Comparison of ENCODE assay signal across 8 mouse cellular contexts in genomic region chr15:99723120-99723514, GRCm38 (mm10). TPM values are rescaled to one million over a fixed set of nuclear protein-coding genes. Genes with fewer than 3 reads are reported as not detected.
DNase-seq lines count a peak whose midpoint lies in the region; ATAC-seq and TF ChIP-seq lines count a peak whose summit lies in the region.

No protein-coding gene starts in this region.

- peaks cover 43% of the 10 kb centered on the region for H3K4me1 ChIP-seq in heart, embryonic 10.5 days
- peaks cover 74% of the 10 kb centered on the region for H3K4me1 ChIP-seq in E14TG2a.4 (replicated peaks; ENCODE audit: low read depth, low read length)
- H3K4me1 ChIP-seq in embryonic facial prominence, embryonic 15.5 days, result peaks cover 30% of the 10 kb centered on the region
- H3K4me1 ChIP-seq in liver, embryonic 11.5 days (replicated peaks; ENCODE audit: control insufficient read depth, insufficient read depth, low read length), result peaks cover 31% of the 10 kb centered on the region

- H3K36me3 ChIP-seq in heart, embryonic 10.5 days, result peaks cover 41% of the 10 kb centered on the region
- H3K36me3 ChIP-seq in E14TG2a.4 (ENCODE audit: insufficient read depth, low read length), result peaks cover 9% of the 10 kb centered on the region
- H3K36me3 ChIP-seq in embryonic facial prominence, embryonic 15.5 days, result peaks cover 11% of the 10 kb centered on the region
- H3K36me3 ChIP-seq in liver, embryonic 11.5 days (ENCODE audit: control insufficient read depth, insufficient read depth, low read length), result peaks cover 6% of the 10 kb centered on the region

- H3K27me3 ChIP-seq in heart, embryonic 10.5 days (ENCODE audit: insufficient read depth, poor library complexity, severe bottlenecking), result no peaks in the 10 kb centered on the region
- peaks cover 8% of the 10 kb centered on the region; the same call in 1 of the 2 replicates for H3K27me3 ChIP-seq in E14TG2a.4 (ENCODE audit: insufficient read depth, low read length)
- no peaks in the 10 kb centered on the region for H3K27me3 ChIP-seq in embryonic facial prominence, embryonic 15.5 days
- H3K27me3 ChIP-seq in liver, embryonic 11.5 days (replicated peaks; ENCODE audit: control insufficient read depth, insufficient read depth, low read length), result no peaks in the 10 kb centered on the region

- H3K9ac ChIP-seq in embryonic facial prominence, embryonic 15.5 days, result no peak overlapping the region
- no peak overlapping the region for H3K9ac ChIP-seq in liver, embryonic 11.5 days (ENCODE audit: low read depth, low read length)

- peak overlapping the region; percentile 97 for H3K27ac ChIP-seq in heart, embryonic 10.5 days
- peak overlapping the region; percentile 71; the same call in 1 of the 2 replicates for H3K27ac ChIP-seq in embryonic facial prominence, embryonic 15.5 days (replicated peaks)
- H3K27ac ChIP-seq in liver, embryonic 11.5 days (ENCODE audit: low read depth, low read length), result peak overlapping the region; percentile 84

- intact Hi-C loops in heart, postnatal 14 days (cut with DNase I), result loop anchor here (5.0 kb wide), 1 partner anchor 1086 kb away; no protein-coding TSS in a partner anchor

- no peaks in the 10 kb centered on the region for H3K9me3 ChIP-seq in heart, embryonic 10.5 days
- no peaks in the 10 kb centered on the region for H3K9me3 ChIP-seq in E14TG2a.4 (ENCODE audit: low read length)
- no peaks in the 10 kb centered on the region for H3K9me3 ChIP-seq in embryonic facial prominence, embryonic 15.5 days (replicated peaks)
- H3K9me3 ChIP-seq in liver, embryonic 11.5 days (ENCODE audit: control insufficient read depth, low read length), result no peaks in the 10 kb centered on the region

- peak overlapping the region; percentile 91 for H3K4me3 ChIP-seq in heart, embryonic 10.5 days
- H3K4me3 ChIP-seq in E14TG2a.4 (replicated peaks; ENCODE audit: low read length), result peak overlapping the region; percentile 61
- H3K4me3 ChIP-seq in embryonic facial prominence, embryonic 15.5 days (replicated peaks), result no peak overlapping the region
- H3K4me3 ChIP-seq in liver, embryonic 11.5 days (ENCODE audit: low read depth, low read length), result no peak overlapping the region

- 47% methylated on average over 10 of the region's 10 CpGs for WGBS in heart, embryonic 10.5 days
- whole genome bisulfite sequencing in embryonic facial prominence, embryonic 15.5 days, result 47% methylated on average over 10 of the region's 10 CpGs
- 53% methylated on average over 10 of the region's 10 CpGs for WGBS in liver, embryonic 11.5 days

- no peak for TF ChIP-seq CTCF in E14TG2a.4 (conservative IDR thresholded peaks at IDR 0.05; ENCODE audit: low read length)

- no peak for DNase-seq in heart, embryonic 10.5 days (ENCODE audit: low spot score)
- DNase-seq in heart, postnatal 14 days, result no peak
- no peak for DNase-seq in liver, embryonic 11.5 days (ENCODE audit: low spot score)
- DNase-seq in right cerebral cortex, adult 18-20 months, result no peak

- ATAC-seq in embryonic facial prominence, embryonic 15.5 days (ENCODE audit: insufficient number of reproducible peaks, low FRiP score, low TSS enrichment, low read depth), result no peak
- no peak for ATAC-seq in liver, embryonic 11.5 days (replicated peaks; ENCODE audit: low FRiP score)
- ATAC-seq in megakaryocyte progenitor cell, adult 5-6 weeks (replicated peaks; ENCODE audit: poor library complexity), result no peak
- no peak for ATAC-seq in erythroblast, adult 5-6 weeks (replicated peaks; ENCODE audit: low FRiP score, poor library complexity, severe bottlenecking)

- no peak overlapping the region for H3K4me2 ChIP-seq in embryonic facial prominence, embryonic 15.5 days (replicated peaks)
- H3K4me2 ChIP-seq in liver, embryonic 11.5 days, result peak overlapping the region; percentile 73

RNA-seq across cellular contexts. Expression of gene Cox14, which starts 2.3 kb away (rescaled TPM):
- 164 and 187 TPM in 2 replicates for polyA plus RNA-seq in heart, embryonic 10.5 days (2016; fragmentation: Nextera tagmentation; extraction: Ambion mirVana)
- total RNA-seq in heart, postnatal 14 days (2021), result 100 to 1,000 TPM; 207 to 250 TPM
- 178 and 181 TPM in 2 replicates for polyA plus RNA-seq in embryonic facial prominence, embryonic 15.5 days (2015; fragmentation: Nextera tagmentation; extraction: Ambion mirVana)
- 134 and 153 TPM in 2 replicates for polyA plus RNA-seq in liver, embryonic 11.5 days (2014; fragmentation: Nextera tagmentation; extraction: Ambion mirVana)
- 72.7 and 83.5 TPM in 2 replicates for total RNA-seq in megakaryocyte progenitor cell, adult 5-6 weeks (2015)
- total RNA-seq in megakaryocyte progenitor cell, adult 5-6 weeks (2017), result 28.6 and 30.8 TPM in 2 replicates
- total RNA-seq in erythroblast, adult 5-6 weeks (2015; ENCODE audit: low replicate concordance), result 10.4 and 15.3 TPM in 2 replicates
- 5.6 and 9.1 TPM in 2 replicates for total RNA-seq in erythroblast, adult 5-6 weeks (2017; ENCODE audit: low replicate concordance)

RNA-seq across cellular contexts. Expression of gene Gpd1, which starts 5.8 kb away (rescaled TPM):
- 0.74 and 0.87 TPM in 2 replicates for polyA plus RNA-seq in heart, embryonic 10.5 days (2016; fragmentation: Nextera tagmentation; extraction: Ambion mirVana)
- 10 to 100 TPM; 61.7 to 91.3 TPM for total RNA-seq in heart, postnatal 14 days (2021)
- polyA plus RNA-seq in embryonic facial prominence, embryonic 15.5 days (2015; fragmentation: Nextera tagmentation; extraction: Ambion mirVana), result 0.76 and 1.0 TPM in 2 replicates
- 3.4 and 4.3 TPM in 2 replicates for polyA plus RNA-seq in liver, embryonic 11.5 days (2014; fragmentation: Nextera tagmentation; extraction: Ambion mirVana)
- 0.15 and 0.67 TPM in 2 replicates for total RNA-seq in megakaryocyte progenitor cell, adult 5-6 weeks (2015)
- 1.3 TPM in 2 replicates for total RNA-seq in megakaryocyte progenitor cell, adult 5-6 weeks (2017)
- total RNA-seq in erythroblast, adult 5-6 weeks (2015; ENCODE audit: low replicate concordance), result 0.19 and 0.63 TPM in 2 replicates
- 2.1 and 3.6 TPM in 2 replicates for total RNA-seq in erythroblast, adult 5-6 weeks (2017; ENCODE audit: low replicate concordance)

RNA-seq across cellular contexts. Expression of gene Gm17349, which starts 17.8 kb away (rescaled TPM):
- polyA plus RNA-seq in heart, embryonic 10.5 days (2016; fragmentation: Nextera tagmentation; extraction: Ambion mirVana), result not detected in 2 replicates
- 1 to 10 TPM; 5.0 to 5.1 TPM for total RNA-seq in heart, postnatal 14 days (2021)
- not detected in 2 replicates for polyA plus RNA-seq in embryonic facial prominence, embryonic 15.5 days (2015; fragmentation: Nextera tagmentation; extraction: Ambion mirVana)
- not detected in 2 replicates for polyA plus RNA-seq in liver, embryonic 11.5 days (2014; fragmentation: Nextera tagmentation; extraction: Ambion mirVana)
- not detected in 2 replicates for total RNA-seq in megakaryocyte progenitor cell, adult 5-6 weeks (2015)
- total RNA-seq in megakaryocyte progenitor cell, adult 5-6 weeks (2017), result not detected in 2 replicates
- not detected in 2 replicates for total RNA-seq in erythroblast, adult 5-6 weeks (2015; ENCODE audit: low replicate concordance)
- total RNA-seq in erythroblast, adult 5-6 weeks (2017; ENCODE audit: low replicate concordance), result not detected in 2 replicates

RNA-seq across cellular contexts. Expression of gene Smarcd1, which starts 21.2 kb away (rescaled TPM):
- 31.1 and 45.5 TPM in 2 replicates for polyA plus RNA-seq in heart, embryonic 10.5 days (2016; fragmentation: Nextera tagmentation; extraction: Ambion mirVana)
- total RNA-seq in heart, postnatal 14 days (2021), result 10 to 100 TPM; 25.9 to 28.4 TPM
- polyA plus RNA-seq in embryonic facial prominence, embryonic 15.5 days (2015; fragmentation: Nextera tagmentation; extraction: Ambion mirVana), result 37.4 and 40.1 TPM in 2 replicates
- 26.7 and 28.5 TPM in 2 replicates for polyA plus RNA-seq in liver, embryonic 11.5 days (2014; fragmentation: Nextera tagmentation; extraction: Ambion mirVana)
- 22.8 and 24.1 TPM in 2 replicates for total RNA-seq in megakaryocyte progenitor cell, adult 5-6 weeks (2015)
- total RNA-seq in megakaryocyte progenitor cell, adult 5-6 weeks (2017), result 11.6 and 17.3 TPM in 2 replicates
- 4.8 and 13.3 TPM in 2 replicates for total RNA-seq in erythroblast, adult 5-6 weeks (2015; ENCODE audit: low replicate concordance)
- total RNA-seq in erythroblast, adult 5-6 weeks (2017; ENCODE audit: low replicate concordance), result 3.9 and 14.8 TPM in 2 replicates

RNA-seq across cellular contexts. Expression of gene Cers5, which starts 49.6 kb away (rescaled TPM):
- 56.5 and 60.3 TPM in 2 replicates for polyA plus RNA-seq in heart, embryonic 10.5 days (2016; fragmentation: Nextera tagmentation; extraction: Ambion mirVana)
- total RNA-seq in heart, postnatal 14 days (2021), result 10 to 100 TPM; 24.8 to 27.3 TPM
- polyA plus RNA-seq in embryonic facial prominence, embryonic 15.5 days (2015; fragmentation: Nextera tagmentation; extraction: Ambion mirVana), result 73.7 and 78.3 TPM in 2 replicates
- polyA plus RNA-seq in liver, embryonic 11.5 days (2014; fragmentation: Nextera tagmentation; extraction: Ambion mirVana), result 32.3 and 34.7 TPM in 2 replicates
- total RNA-seq in megakaryocyte progenitor cell, adult 5-6 weeks (2015), result 42.9 and 49.4 TPM in 2 replicates
- 20.6 and 23.0 TPM in 2 replicates for total RNA-seq in megakaryocyte progenitor cell, adult 5-6 weeks (2017)
- 9.2 and 11.3 TPM in 2 replicates for total RNA-seq in erythroblast, adult 5-6 weeks (2015; ENCODE audit: low replicate concordance)
- total RNA-seq in erythroblast, adult 5-6 weeks (2017; ENCODE audit: low replicate concordance), result 1.4 and 5.9 TPM in 2 replicates

Comparison
In these comparisons a context has a peak if more than half of its experiments do, and no peak if none do; other contexts are left out.
1. H3K4me3 ChIP-seq: peak in heart, embryonic 10.5 days (single experiment) and E14TG2a.4 (single experiment); none in embryonic facial prominence, embryonic 15.5 days (single experiment) and liver, embryonic 11.5 days (single experiment).
2. RNA of gene Gpd1, which starts 5.8 kb away (total RNA-seq): 61.7 to 91.3 TPM in heart, postnatal 14 days; 0.19 to 3.6 TPM in erythroblast, adult 5-6 weeks and 0.15 to 1.3 TPM in megakaryocyte progenitor cell, adult 5-6 weeks; every median in the first group is over 10 times any median in the second.
3. RNA of gene Gm17349, which starts 17.8 kb away (total RNA-seq): 5.0 to 5.1 TPM in heart, postnatal 14 days; not detected in megakaryocyte progenitor cell, adult 5-6 weeks and not detected in erythroblast, adult 5-6 weeks; every median in the first group is over 4 times any median in the second.
4. Peak in every context shown above with its lines, with median percentiles within 50 percentile points of each other: H3K27ac ChIP-seq.